Mouse (Mus musculus) heart, postnatal 0 days (tissue): ENCODE results near the gene Dab2. TPM values are rescaled to one million over a fixed set of nuclear protein-coding genes. Genes with fewer than 3 reads are reported as not detected.
A peak's percentile ranks its signal among the peaks of the same experiment; 100 is the strongest.

ENCODE experiments used
- ATAC-seq: fragments of 200-750 bp; cut with Nextera tagmentation; 2 replicates; pipeline ENCODE4 v1.8.0; 2017; ENCODE audit warnings: low read depth, moderate number of reproducible peaks, moderate library complexity; ENCODE audit not compliant: insufficient read depth
- DNase-seq: peaks from one replicate; pipeline ENCODE4 v3.0.0-alpha.2; 2016; ENCODE audit warnings: low spot score
- H3K27ac ChIP-seq: fragments of 300-500 bp; sonication (generic); 2 replicates; pipeline ENCODE4 v1.5.1; 2014; ENCODE audit warnings: low read depth, mild to moderate bottlenecking
- H3K27me3 ChIP-seq: fragments of 300-500 bp; sonication (generic); 2 replicates; pipeline ENCODE4 v1.6.1; 2014; ENCODE audit warnings: low read length, mixed read lengths; ENCODE audit not compliant: control insufficient read depth, insufficient read depth
- H3K36me3 ChIP-seq: fragments of 300-500 bp; sonication (generic); replicated peaks from 2 replicates; pipeline ENCODE4 v1.6.1; 2014; ENCODE audit warnings: low read length, mixed read lengths; ENCODE audit not compliant: control insufficient read depth, insufficient read depth
- H3K4me1 ChIP-seq: fragments of 300-500 bp; sonication (generic); 2 replicates; pipeline ENCODE4 v1.6.1; 2014; ENCODE audit warnings: antibody characterized with exemption; ENCODE audit not compliant: control insufficient read depth, insufficient read depth
- H3K4me2 ChIP-seq: fragments of 300-500 bp; sonication (generic); 2 replicates; pipeline ENCODE4 v1.6.1; 2014; ENCODE audit warnings: low read depth, mild to moderate bottlenecking, low read length, moderate library complexity
- H3K4me3 ChIP-seq: fragments of 300-500 bp; sonication (generic); 2 replicates; pipeline ENCODE4 v1.5.1; 2014; ENCODE audit warnings: low read depth, low read length
- H3K9ac ChIP-seq: fragments of 300-500 bp; sonication (generic); replicated peaks from 2 replicates; pipeline ENCODE4 v1.6.1; 2014; ENCODE audit warnings: low read depth, low read length, mixed read lengths
- H3K9me3 ChIP-seq: fragments of 300-500 bp; sonication (generic); replicated peaks from 2 replicates; pipeline ENCODE4 v1.6.1; 2016; ENCODE audit warnings: low read length; ENCODE audit not compliant: control insufficient read depth
- CTCF ChIP-seq: IDR thresholded peaks from 2 replicates; pipeline ENCODE4 v1.5.1; 2016; ENCODE audit warnings: antibody characterized with exemption, control low read depth, low read depth
- EP300 ChIP-seq: IDR thresholded peaks from 2 replicates; pipeline ENCODE4 v1.6.1; 2016; ENCODE audit warnings: antibody characterized with exemption, low read depth
- WGBS: fragments of 180-500 bp; shearing (Covaris S2); extraction: QIAGEN DNeasy Blood & Tissue Kit; methylation state at CpG from one replicate; pipeline ENCODE4 v1.1.7; 2014; 5-methylcytosine and 5-hydroxymethylcytosine counted together
- polyA plus RNA-seq: library from polyadenylated mRNA; unstranded; fragments of >200 nt; fragmentation: Nextera tagmentation; extraction: Ambion mirVana; gene quantifications from 2 replicates; pipeline ENCODE4 v1.2.1, GENCODE M21; 2015
- total RNA-seq: library from RNA; depleted of rRNA; stranded (reverse); fragments of >200 nt; gene quantifications from 2 replicates; pipeline ENCODE4 v1.2.3, GENCODE M21; 2014; ENCODE audit warnings: low replicate concordance

The Dab2 gene
- total and polyA plus RNA-seq, 2 experiments from 2014 or later: 9.4 to 11.3 TPM

DNA sequence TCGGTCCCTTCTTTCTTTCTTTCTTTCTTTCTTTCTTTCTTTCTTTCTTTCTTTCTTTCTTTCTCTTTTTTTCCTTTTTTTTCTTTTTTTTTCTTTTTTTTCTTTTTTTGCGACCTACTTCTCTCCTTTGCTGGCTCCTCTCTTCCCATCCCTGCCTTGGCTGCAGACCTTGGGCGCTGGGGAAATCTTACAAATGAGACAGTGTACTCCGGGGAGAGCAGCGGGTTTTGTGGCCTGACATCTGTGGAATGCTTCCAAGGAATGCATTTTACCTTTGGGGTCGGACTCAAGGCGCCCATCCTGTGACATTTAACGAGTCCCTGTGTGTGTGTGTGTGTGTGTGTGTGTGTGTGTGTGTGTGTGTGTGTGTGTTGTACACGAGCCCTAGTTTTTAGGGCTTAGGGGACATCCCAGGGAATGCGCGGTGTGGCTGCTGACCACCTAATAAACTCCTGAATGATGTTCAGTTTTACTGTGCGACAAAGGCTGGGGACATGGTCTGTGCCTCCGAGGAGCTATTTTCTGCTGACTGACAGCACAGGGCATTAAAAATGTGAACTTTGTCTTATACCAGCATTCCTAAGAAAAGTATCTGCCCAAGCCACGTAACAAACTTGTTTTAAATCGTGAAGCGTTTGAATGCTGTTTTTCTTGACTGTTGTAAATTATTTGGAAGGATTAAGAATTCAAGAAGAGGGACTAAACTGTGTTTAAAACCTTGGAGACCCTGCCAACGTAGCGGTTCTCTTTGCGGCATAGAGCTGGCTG lies 87.6 kb downstream of the Dab2 start:
- H3K9me3 ChIP-seq: no peaks in the 10 kb centered on the region
- no peak for TF ChIP-seq EP300
- TF ChIP-seq CTCF: no peak
- peaks cover 32% of the 10 kb centered on the region for H3K4me1 ChIP-seq
- no peaks in the 10 kb centered on the region for H3K36me3 ChIP-seq
- ATAC-seq: no peak
- peak overlapping the region; percentile 60 for H3K4me3 ChIP-seq
- peak overlapping the region; percentile 61 for H3K27ac ChIP-seq
- DNase-seq: no peak
- H3K4me2 ChIP-seq: peak overlapping the region; percentile 64
- no peaks in the 10 kb centered on the region for H3K27me3 ChIP-seq
- 9% methylated on average over 19 of the region's 19 CpGs for WGBS
- peak overlapping the region; percentile 46 for H3K9ac ChIP-seq

DNA sequence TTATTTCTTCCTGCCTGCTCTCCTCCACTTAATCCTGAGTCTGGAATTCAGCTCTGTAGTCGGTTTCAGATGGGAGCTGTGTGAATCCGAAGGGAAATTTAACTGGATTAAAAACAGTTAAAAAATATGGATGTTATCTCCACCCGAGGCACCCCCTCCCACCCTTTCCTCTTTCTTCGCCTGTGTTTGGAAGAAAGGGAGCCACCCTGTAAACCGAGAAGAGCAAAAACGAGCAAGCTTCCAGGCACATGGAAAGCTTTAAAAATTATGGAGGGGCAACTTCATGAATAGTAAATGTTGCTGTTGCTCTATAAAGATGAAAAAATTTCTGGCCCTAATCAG lies 88.1 kb downstream of the Dab2 start:
- H3K27ac ChIP-seq: no peak overlapping the region
- WGBS: 21% methylated on average over 6 of the region's 6 CpGs

DNA sequence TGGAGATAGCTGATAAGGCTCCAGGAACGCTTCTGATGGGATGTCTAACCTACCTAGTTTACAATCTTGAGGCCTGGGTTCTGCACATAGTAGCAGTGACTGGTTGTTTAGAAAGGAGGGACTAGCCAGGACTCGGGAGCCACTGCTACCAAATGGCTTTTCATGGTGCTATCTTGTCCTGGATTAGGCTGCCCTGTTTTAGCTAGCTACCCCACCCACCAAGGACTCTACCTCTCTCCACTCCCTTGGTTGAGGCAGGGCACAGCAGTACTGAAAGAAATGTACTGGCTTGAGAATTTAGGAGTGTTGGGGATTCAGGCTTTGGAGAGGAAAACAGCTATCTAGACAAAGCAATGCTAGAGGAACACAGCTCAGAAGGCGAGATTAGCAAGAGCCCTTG lies 88.6 kb downstream of the Dab2 start:
- no peak overlapping the region for H3K27ac ChIP-seq
- H3K4me2 ChIP-seq: peak overlapping the region; percentile 64
- no peaks in the 10 kb centered on the region for H3K27me3 ChIP-seq
- DNase-seq: no peak
- H3K4me3 ChIP-seq: peak overlapping the region; percentile 60
- no peaks in the 10 kb centered on the region for H3K36me3 ChIP-seq
- no peak for ATAC-seq
- no peaks in the 10 kb centered on the region for H3K9me3 ChIP-seq
- TF ChIP-seq EP300 (no peak), CTCF (no peak)
- WGBS: 53% methylated on average over 3 of the region's 3 CpGs
- 0 out of 2 replicates have a peak overlapping the region, but pooled peaks have one; percentile 46 for H3K9ac ChIP-seq
- peaks cover 32% of the 10 kb centered on the region for H3K4me1 ChIP-seq

More for the DNA sequence above, 88.1 kb downstream of the Dab2 start:
- Histone ChIP-seq H3K4me2 (peak overlapping the region; percentile 64), H3K9me3 (no peaks in the 10 kb centered on the region), H3K4me1 (peaks cover 32% of the 10 kb centered on the region), H3K4me3 (peak overlapping the region; percentile 60), H3K9ac (peak overlapping the region; percentile 46; the same call in 1 of the 2 replicates), H3K27me3 (no peaks in the 10 kb centered on the region), H3K36me3 (no peaks in the 10 kb centered on the region)
- TF ChIP-seq CTCF: no peak
- DNase-seq (no peak), ATAC-seq (no peak)

DNA sequence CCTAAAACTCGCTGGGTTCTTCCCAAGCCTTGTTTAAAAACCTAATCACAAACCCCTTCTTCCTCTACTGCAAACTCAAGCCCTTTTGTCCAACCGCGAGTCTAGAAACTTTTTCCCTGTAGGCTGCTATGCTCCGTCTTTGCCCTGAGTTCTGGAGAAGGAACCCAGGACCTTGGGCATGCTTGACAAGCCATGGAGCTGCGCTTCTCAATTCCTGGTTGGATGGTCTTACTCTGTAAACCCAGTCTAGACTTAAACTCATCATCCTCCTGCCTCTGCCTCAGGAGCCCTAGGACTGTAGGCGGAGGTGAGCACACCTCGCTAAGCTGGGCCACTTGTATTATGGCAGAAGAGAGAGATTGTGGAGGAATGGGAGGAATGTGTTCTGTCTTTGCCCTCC lies 89.0 kb downstream of the Dab2 start:
- WGBS: 74% methylated on average over 7 of the region's 7 CpGs
- no peak for TF ChIP-seq EP300
- no peak for TF ChIP-seq CTCF
- Histone ChIP-seq H3K9ac (no peak overlapping the region), H3K27me3 (no peaks in the 10 kb centered on the region), H3K4me3 (peak overlapping the region; percentile 60), H3K4me1 (peaks cover 32% of the 10 kb centered on the region), H3K36me3 (no peaks in the 10 kb centered on the region), H3K4me2 (peak overlapping the region; percentile 64), H3K9me3 (no peaks in the 10 kb centered on the region), H3K27ac (no peak overlapping the region)
- ATAC-seq (no peak), DNase-seq (no peak)

DNA sequence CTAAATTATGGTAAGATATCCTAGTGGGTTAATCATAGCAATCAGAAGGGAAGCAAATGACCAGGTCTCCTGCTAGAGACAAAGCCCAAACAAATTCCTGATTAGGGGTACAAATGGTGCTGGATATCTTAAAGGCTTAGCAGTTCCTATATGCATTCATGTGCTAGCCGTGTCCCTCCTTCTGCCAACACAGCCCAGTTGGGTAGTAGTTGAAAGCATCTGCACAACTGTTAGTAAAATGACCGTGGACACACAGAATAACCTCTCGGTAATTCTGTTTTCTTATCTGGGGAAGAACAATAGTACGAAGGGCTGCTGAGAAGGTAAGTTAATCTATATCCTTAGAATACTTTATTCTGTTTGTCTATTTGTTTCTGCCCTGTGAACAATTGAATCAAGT lies 90.5 kb downstream of the Dab2 start:
- DNase-seq (no peak), ATAC-seq (no peak)
- H3K4me2 ChIP-seq: no peak overlapping the region
- H3K9ac ChIP-seq: no peak overlapping the region
- no peak overlapping the region for H3K4me3 ChIP-seq
- H3K27ac ChIP-seq: no peak overlapping the region
- H3K4me1 ChIP-seq: peaks cover 19% of the 10 kb centered on the region; the same call in 1 of the 2 replicates
- 61% methylated on average over 4 of the region's 4 CpGs for WGBS
- TF ChIP-seq EP300 (no peak), CTCF (no peak)
- H3K9me3 ChIP-seq: no peaks in the 10 kb centered on the region
- no peaks in the 10 kb centered on the region for H3K36me3 ChIP-seq
- no peaks in the 10 kb centered on the region for H3K27me3 ChIP-seq
